Mouse (Mus musculus) heart, embryonic 10.5 days (tissue): ENCODE results near the gene St3gal6. TPM values are rescaled to one million over a fixed set of nuclear protein-coding genes. Genes with fewer than 3 reads are reported as not detected.

ENCODE experiments used
- DNase-seq: peaks from one replicate; pipeline ENCODE4 v3.0.0-alpha.2; 2017; ENCODE audit warnings: low spot score
- H3K27ac ChIP-seq: fragments of 300-500 bp; sonication (generic); 2 replicates; pipeline ENCODE4 v1.5.1; 2016; ENCODE audit warnings: mild to moderate bottlenecking
- H3K27me3 ChIP-seq: fragments of 300-500 bp; sonication (generic); 2 replicates; pipeline ENCODE4 v1.6.1; 2016; ENCODE audit warnings: mild to moderate bottlenecking; ENCODE audit not compliant: poor library complexity, insufficient read depth, severe bottlenecking
- H3K36me3 ChIP-seq: fragments of 300-500 bp; sonication (generic); 2 replicates; pipeline ENCODE4 v1.6.1; 2016; ENCODE audit warnings: mild to moderate bottlenecking, moderate library complexity
- H3K4me1 ChIP-seq: fragments of 300-500 bp; sonication (generic); 2 replicates; pipeline ENCODE4 v1.6.1; 2016; ENCODE audit warnings: mild to moderate bottlenecking
- H3K4me3 ChIP-seq: fragments of 300-500 bp; sonication (generic); 2 replicates; pipeline ENCODE4 v1.5.1; 2016; ENCODE audit warnings: mild to moderate bottlenecking, moderate library complexity
- H3K9me3 ChIP-seq: fragments of 300-500 bp; sonication (generic); 2 replicates; pipeline ENCODE4 v1.6.1; 2016; ENCODE audit warnings: mild to moderate bottlenecking, moderate library complexity
- WGBS: fragments of 180-500 bp; shearing (Covaris S2); methylation state at CpG from one replicate; pipeline ENCODE4 v1.1.7; 2016; 5-methylcytosine and 5-hydroxymethylcytosine counted together
- polyA plus RNA-seq: library from polyadenylated mRNA; unstranded; fragments of >200 nt; fragmentation: Nextera tagmentation; extraction: Ambion mirVana; gene quantifications from 2 replicates; pipeline ENCODE4 v1.2.1, GENCODE M21; 2016

The St3gal6 gene
- polyA plus RNA-seq, 1 experiment from 2014 or later: 22.0 TPM

DNA sequence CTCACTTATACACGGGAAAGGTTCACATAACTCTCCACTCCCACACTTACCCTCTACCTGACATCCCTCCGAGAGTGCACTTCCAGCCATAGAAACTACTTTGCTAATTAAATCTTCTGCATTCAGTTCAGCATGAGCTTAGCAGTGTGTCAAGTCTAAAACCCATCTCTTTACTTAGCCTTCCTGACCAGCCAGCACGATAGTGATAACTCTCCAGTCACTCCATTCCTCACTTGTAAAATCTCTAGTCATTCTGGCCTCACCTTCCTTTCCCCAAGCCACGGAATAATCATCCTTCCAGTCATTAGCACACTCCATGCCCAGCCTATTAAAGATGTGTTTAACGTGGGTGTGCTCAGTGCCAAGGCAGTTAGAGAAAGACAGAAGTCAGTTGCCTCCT lies 9.7 kb upstream of the St3gal6 start:
- 69% methylated on average over 5 of the region's 5 CpGs for WGBS
- no peak overlapping the region for H3K4me3 ChIP-seq
- peaks cover 12% of the 10 kb centered on the region for H3K4me1 ChIP-seq
- H3K27ac ChIP-seq: no peak overlapping the region
- no peaks in the 10 kb centered on the region for H3K36me3 ChIP-seq
- no peaks in the 10 kb centered on the region for H3K27me3 ChIP-seq
- no peak for DNase-seq
- H3K9me3 ChIP-seq: no peaks in the 10 kb centered on the region

DNA sequence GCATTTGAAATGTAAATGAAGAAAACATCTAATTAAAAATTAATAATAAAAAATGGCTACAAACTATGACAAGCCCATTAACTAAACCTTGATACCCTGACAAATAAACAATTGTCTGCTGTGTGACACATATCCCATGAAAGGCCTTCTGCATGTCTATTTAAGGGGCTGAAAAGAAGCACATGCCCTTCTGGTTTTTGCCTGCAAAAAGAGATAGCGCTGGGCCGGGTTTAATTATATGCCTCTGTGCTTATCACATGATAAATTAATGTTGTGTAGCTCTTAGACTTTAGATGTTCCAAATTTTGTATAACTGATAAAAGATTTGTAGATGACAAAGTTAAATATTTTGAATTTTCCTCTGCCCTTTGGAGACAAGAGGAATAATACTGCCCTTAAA lies 9.2 kb upstream of the St3gal6 start:
- no peak for DNase-seq
- Histone ChIP-seq H3K4me3 (no peak overlapping the region), H3K27me3 (no peaks in the 10 kb centered on the region), H3K4me1 (peaks cover 10% of the 10 kb centered on the region), H3K9me3 (no peaks in the 10 kb centered on the region), H3K36me3 (no peaks in the 10 kb centered on the region), H3K27ac (no peak overlapping the region)
- WGBS: 77% methylated on average over 2 of the region's 2 CpGs

DNA sequence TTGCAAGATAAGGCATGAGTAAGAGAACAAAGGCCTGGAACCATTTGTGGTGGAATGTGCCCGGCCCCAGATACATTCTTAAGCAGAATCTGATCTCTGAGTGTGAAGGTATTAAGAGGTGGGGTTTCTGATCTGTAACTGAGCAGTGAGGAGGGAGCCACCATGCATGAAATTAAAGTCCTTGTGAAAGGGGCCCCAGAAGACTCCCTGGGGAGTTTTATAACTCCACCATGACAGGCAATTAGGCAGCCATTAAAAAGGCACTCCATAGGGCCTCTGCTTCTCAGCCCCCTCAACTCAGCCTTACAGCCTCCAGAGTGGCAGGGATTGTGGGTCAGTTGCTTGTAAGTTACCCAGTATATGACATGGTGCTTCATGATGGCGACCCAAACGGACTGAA lies 8.5 kb upstream of the St3gal6 start:
- H3K27me3 ChIP-seq: no peaks in the 10 kb centered on the region
- WGBS: 69% methylated on average over 3 of the region's 3 CpGs
- no peaks in the 10 kb centered on the region for H3K9me3 ChIP-seq
- no peak for DNase-seq
- no peak overlapping the region for H3K27ac ChIP-seq
- H3K4me3 ChIP-seq: no peak overlapping the region
- H3K4me1 ChIP-seq: peaks cover 10% of the 10 kb centered on the region
- H3K36me3 ChIP-seq: no peaks in the 10 kb centered on the region

DNA sequence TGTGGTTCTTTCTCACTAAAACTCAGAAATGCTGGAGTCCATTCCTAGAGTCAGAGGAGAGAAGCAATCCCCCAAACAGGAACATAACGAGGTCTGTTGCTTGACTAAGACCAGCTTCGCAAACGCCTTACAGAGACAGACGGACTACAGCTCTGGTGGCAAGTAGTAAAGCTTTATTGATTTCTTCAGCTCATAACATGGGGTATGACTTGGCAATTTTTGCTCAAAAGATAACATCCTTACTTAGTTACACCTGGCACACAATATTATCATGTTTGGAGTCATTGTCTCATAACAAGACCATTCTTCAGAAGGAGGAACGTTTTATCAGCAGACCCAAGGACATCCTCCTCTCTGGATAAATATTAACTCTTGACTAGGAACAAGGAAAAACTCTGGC lies 3.8 kb upstream of the St3gal6 start:
- 68% methylated on average over 5 of the region's 5 CpGs for WGBS

DNA sequence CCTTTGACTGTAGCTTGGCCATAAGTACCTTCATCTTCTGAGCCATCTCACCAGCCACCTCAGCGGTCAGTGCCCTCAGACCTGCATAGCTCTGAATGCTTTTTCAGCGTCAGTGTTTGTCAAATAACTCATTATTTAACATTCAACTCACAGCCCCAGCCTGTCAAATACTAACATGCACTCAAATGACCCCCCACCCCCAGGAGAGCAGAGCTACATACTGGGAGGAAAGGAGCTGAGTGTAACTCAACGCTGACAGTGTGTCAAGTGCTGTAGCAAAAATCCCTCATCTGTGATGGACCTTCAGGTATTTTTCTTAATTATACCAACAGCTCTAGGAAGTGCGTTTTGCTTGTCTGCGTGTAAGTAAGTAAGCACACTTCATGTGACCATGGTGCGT lies 2.7 kb upstream of the St3gal6 start:
- no peaks in the 10 kb centered on the region for H3K27me3 ChIP-seq
- no peak overlapping the region for H3K4me3 ChIP-seq
- DNase-seq: no peak
- no peaks in the 10 kb centered on the region for H3K9me3 ChIP-seq
- 83% methylated on average over 6 of the region's 6 CpGs for WGBS
- H3K36me3 ChIP-seq: no peaks in the 10 kb centered on the region
- H3K27ac ChIP-seq: peak overlapping the region; percentile 47; the same call in 1 of the 2 replicates
- peaks cover 8% of the 10 kb centered on the region; the same call in 1 of the 2 replicates for H3K4me1 ChIP-seq

More for the DNA sequence above, 3.8 kb upstream of the St3gal6 start:
- H3K4me3 ChIP-seq: no peak overlapping the region
- no peak overlapping the region for H3K27ac ChIP-seq
- no peaks in the 10 kb centered on the region for H3K36me3 ChIP-seq
- DNase-seq: no peak
- H3K27me3 ChIP-seq: no peaks in the 10 kb centered on the region
- H3K9me3 ChIP-seq: no peaks in the 10 kb centered on the region
- peaks cover 4% of the 10 kb centered on the region; the same call in 1 of the 2 replicates for H3K4me1 ChIP-seq

DNA sequence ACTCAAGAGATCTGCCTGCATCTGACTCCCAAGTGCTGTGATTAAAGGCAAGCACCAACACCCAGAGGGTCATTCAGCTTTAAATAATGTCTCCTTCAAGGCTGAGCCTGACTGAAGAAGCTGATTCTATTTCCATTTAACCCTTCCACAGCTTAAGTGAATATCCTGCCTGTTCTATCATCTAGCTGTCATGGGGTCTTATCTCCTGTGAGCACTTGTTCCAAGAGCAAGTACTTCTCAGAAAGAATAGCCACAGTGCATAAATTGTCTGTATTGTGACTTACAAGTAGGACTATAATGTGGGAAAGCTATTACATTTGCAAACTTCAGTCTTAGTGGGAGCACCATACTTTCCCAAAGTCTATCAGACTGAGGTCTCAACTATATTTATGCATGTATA lies 1.8 kb upstream of the St3gal6 start:
- Histone ChIP-seq H3K27ac (peak overlapping the region; percentile 49; the same call in 1 of the 2 replicates), H3K4me1 (peaks cover 11% of the 10 kb centered on the region; the same call in 1 of the 2 replicates), H3K36me3 (no peaks in the 10 kb centered on the region), H3K27me3 (no peaks in the 10 kb centered on the region), H3K9me3 (no peaks in the 10 kb centered on the region), H3K4me3 (no peak overlapping the region)
- no peak for DNase-seq

DNA sequence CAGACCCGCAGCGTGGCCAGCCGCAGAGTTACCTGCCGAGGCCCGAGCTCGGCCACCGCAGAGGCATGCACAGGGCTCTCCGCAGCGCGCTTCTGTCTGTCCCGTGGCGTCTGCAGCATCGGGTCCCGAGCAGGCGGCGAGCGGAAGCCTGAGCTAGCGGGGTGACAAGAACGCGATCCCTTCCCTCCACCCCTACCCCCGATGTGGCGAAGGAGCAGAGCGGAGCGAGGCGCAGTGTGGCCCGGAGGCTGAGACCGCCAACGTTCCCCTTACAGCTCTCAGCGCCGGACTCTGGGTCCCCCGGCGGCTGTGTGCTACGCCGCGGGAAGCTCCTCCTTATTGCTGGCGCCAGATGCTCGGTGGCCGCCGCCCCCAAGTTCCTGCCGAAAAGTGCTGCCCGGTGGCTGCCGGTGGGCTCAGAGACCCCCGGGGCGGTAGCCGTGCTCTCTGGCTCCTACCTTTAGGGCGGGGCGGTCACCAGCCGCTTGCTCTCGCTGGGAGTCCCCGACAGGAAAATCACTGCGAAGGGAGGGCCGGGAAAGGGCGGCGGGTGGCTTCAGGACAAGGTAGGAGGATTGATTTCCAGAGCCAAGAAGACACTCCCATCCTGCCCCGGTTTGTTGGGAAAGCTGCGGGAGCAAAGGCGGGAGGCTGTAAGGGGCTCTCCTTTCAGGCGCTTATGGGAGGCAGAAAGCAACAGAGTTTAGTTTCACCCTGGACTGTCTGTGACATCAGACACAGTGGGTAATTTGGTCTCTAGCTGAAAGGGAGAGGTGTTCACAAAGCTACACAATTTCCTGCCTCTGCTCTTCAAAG lies 791 bp downstream of the St3gal6 start:
- DNase-seq: peak; percentile 89
- H3K36me3 ChIP-seq: no peaks in the 10 kb centered on the region
- no peaks in the 10 kb centered on the region for H3K9me3 ChIP-seq
- H3K4me3 ChIP-seq: peak overlapping the region; percentile 93
- peaks cover 11% of the 10 kb centered on the region; the same call in 1 of the 2 replicates for H3K4me1 ChIP-seq
- H3K27me3 ChIP-seq: no peaks in the 10 kb centered on the region
- WGBS: under 1% methylated on average over 58 of the region's 58 CpGs
- H3K27ac ChIP-seq: peak overlapping the region; percentile 95

DNA sequence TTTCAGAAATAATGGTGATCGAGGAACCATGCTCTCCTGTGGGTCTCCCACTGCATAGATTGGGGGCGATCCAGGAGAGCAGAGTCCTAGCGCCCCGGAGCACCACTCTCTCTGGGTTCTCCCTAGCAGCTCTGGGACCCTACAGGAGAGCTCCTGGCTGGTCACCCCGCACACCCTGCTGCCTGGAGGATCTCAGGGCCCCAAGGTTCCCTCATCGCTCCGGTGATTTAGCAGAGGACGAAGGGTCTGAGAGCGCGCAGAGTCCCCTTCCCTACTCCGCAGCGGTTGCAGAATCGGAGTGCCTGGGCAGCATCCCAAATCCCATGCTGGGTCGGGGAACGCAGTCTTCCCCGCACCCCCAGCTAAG lies 1.4 kb downstream of the St3gal6 start:
- Histone ChIP-seq H3K27me3 (no peaks in the 10 kb centered on the region), H3K36me3 (no peaks in the 10 kb centered on the region), H3K4me1 (peaks cover 11% of the 10 kb centered on the region; the same call in 1 of the 2 replicates), H3K27ac (peak overlapping the region; percentile 95), H3K9me3 (no peaks in the 10 kb centered on the region), H3K4me3 (peak overlapping the region; percentile 93)
- WGBS: under 1% methylated on average over 16 of the region's 16 CpGs
- DNase-seq: no peak

DNA sequence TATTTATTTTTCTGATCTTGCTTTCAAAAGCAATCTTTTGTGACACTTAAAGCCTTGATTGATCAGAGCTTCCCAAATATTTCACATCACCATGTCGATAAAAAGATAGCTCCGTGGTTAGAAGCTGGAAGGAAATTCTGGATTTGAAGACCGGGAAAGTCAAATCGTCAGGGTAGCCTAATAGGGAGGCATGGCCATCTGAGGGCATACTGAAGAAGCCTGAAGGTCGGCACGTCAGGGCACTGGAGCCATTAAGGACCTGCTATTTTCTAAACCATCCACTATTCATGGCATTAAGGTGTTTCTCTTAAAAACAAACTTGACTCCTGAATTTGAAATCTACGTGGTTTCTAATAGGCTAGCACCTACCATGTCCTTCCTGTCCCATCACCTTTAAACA lies 2.1 kb downstream of the St3gal6 start:
- no peaks in the 10 kb centered on the region for H3K36me3 ChIP-seq
- WGBS: 24% methylated on average over 7 of the region's 7 CpGs
- no peak for DNase-seq
- H3K4me3 ChIP-seq: peak overlapping the region; percentile 93
- H3K9me3 ChIP-seq: no peaks in the 10 kb centered on the region
- peaks cover 11% of the 10 kb centered on the region; the same call in 1 of the 2 replicates for H3K4me1 ChIP-seq
- peak overlapping the region; percentile 95 for H3K27ac ChIP-seq
- H3K27me3 ChIP-seq: no peaks in the 10 kb centered on the region

DNA sequence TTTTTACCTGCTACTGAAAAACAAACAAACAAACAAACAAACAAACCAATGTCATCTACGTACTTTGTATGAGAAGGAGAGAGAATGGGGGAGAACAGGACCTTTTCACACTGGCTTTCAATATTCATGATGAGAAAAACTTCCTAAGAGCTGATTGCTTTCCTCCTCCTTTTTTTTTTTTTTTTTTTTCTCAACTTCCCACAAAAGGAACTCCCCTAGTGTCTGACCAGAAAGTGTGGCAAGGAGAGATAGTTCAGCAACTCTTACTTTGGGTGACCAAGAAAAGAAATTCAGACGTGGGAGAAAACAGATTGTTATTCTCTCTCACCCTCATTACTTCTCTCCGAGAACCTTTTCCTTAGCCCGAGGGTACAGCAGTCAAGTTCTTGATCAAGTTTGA lies 2.9 kb downstream of the St3gal6 start:
- peaks cover 11% of the 10 kb centered on the region; the same call in 1 of the 2 replicates for H3K4me1 ChIP-seq
- H3K36me3 ChIP-seq: no peaks in the 10 kb centered on the region
- no peaks in the 10 kb centered on the region for H3K9me3 ChIP-seq
- no peak for DNase-seq
- peak overlapping the region; percentile 95; the same call in 1 of the 2 replicates for H3K27ac ChIP-seq
- no peaks in the 10 kb centered on the region for H3K27me3 ChIP-seq
- peak overlapping the region; percentile 93; the same call in 1 of the 2 replicates for H3K4me3 ChIP-seq
- WGBS: 62% methylated on average over 4 of the region's 4 CpGs

DNA sequence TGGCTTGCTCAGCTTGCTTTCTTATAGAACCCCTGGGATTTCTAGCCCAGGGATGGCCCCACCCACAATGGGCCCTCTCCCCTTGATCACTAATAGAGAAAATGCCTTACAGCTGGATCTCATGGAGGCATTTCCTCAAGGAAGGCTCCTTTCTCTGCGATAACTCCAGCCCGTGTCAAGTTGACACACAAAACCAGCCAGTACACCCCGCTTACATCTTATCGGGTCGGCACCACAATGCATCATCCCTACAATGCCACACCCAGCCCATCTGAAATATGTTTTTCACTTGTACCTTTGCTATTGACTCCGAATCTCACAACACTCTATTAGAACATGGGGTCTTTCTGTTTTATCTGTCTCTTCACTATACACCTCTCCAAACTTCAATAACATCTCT lies 3.6 kb downstream of the St3gal6 start:
- Histone ChIP-seq H3K4me1 (peaks cover 11% of the 10 kb centered on the region; the same call in 1 of the 2 replicates), H3K9me3 (no peaks in the 10 kb centered on the region), H3K27ac (peak overlapping the region; percentile 95; the same call in 1 of the 2 replicates), H3K27me3 (no peaks in the 10 kb centered on the region), H3K36me3 (no peaks in the 10 kb centered on the region), H3K4me3 (no peak overlapping the region)
- DNase-seq: no peak
- WGBS: 85% methylated on average over 6 of the region's 6 CpGs

DNA sequence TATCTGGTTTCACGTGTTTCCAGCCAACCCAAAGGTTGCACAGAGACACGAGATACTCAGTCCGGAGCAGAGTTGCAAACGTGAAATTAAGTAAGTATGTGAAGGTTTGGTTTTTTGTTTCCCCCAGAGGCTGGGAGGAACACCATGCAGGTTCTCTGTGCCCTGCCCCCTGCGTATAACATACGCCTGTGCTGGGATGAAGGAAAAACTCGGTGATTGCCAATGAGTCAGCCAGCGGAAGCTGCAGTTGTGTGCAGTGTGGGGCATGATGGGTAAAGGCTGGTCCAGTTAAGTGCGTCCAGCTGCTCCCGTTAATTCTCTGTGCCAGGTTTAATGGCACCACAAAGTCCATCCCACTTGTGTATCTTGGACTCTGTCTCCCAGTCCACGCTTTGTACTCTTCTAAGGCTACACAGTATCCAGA lies 4.4 kb downstream of the St3gal6 start:
- peak; percentile 71 for DNase-seq
- H3K4me3 ChIP-seq: no peak overlapping the region
- H3K27ac ChIP-seq: peak overlapping the region; percentile 66; the same call in 1 of the 2 replicates
- H3K4me1 ChIP-seq: peaks cover 13% of the 10 kb centered on the region; the same call in 1 of the 2 replicates
- no peaks in the 10 kb centered on the region for H3K36me3 ChIP-seq
- WGBS: 78% methylated on average over 11 of the region's 11 CpGs
- H3K9me3 ChIP-seq: no peaks in the 10 kb centered on the region
- H3K27me3 ChIP-seq: no peaks in the 10 kb centered on the region

DNA sequence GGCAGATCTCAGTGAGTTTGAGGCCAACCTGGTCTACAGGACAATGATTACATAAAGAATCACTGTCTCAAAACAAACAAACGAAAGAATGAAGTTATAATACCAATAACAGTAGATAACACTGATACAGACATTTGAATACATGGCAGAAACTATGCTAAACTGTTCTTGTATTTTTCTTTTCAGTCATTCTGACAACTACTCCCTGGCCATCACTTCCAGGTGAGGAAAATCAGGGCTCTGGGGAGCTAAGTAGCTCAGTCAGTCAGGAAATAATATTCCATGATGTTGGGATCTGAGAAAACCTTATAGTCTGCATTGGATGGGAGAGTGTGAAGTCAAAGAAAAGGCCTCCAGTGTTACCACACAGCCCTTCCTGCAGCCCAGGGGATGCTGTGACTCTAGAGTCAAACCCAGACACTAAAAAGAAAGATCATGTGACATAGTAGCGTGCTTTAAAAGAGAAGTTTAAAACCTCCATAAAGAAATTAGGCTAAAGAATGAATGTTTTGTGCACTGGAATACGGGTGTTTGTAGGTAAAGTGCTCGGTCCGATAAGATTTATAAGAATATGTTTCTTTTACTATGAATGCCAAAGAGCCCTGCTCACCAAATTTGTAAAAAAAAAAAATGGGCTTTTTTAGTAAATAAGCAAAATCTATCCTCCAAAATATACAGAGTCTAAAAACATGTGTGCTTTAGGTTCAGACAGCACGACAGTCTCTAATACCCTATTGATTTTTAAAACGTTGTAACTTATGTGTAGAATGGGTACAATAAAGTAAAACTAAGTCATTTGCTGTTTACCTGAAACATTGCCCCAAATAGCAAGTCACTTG lies 6.9 kb downstream of the St3gal6 start:
- Histone ChIP-seq H3K4me1 (peaks cover 31% of the 10 kb centered on the region), H3K9me3 (no peaks in the 10 kb centered on the region), H3K36me3 (no peaks in the 10 kb centered on the region), H3K27me3 (no peaks in the 10 kb centered on the region), H3K4me3 (no peak overlapping the region), H3K27ac (no peak overlapping the region)
- no peak for DNase-seq
- 90% methylated on average over 7 of the region's 7 CpGs for WGBS
